Mouse (Mus musculus) CD4-positive helper T cell, adult 2 months (primary cell): ENCODE data around the gene Olfr279.
"Not testable (repeated sequence)": the region's sequence is repeated elsewhere in the genome, so short reads cannot be mapped to it uniquely, and the experiment has no call there.

Source experiments
- DNase-seq: peaks from one replicate; pipeline ENCODE4 v3.0.0-alpha.2; 2012; ENCODE audit warnings: low read depth, missing footprints, low spot score

Olfr279 gene

GRCm38 (mm10) chr15:98511386-98511928, 19.3 kb downstream of the Olfr279 start:
- DNase-seq: peak; percentile 55

GRCm38 (mm10) chr15:98512232-98512631, 20.0 kb downstream of the Olfr279 start:
- DNase-seq: no peak

- DNase-seq: no peak
These were observed 20.7 kb downstream of the Olfr279 start for GRCm38 (mm10) chr15:98512799-98513321.

- DNase-seq: not testable (repeated sequence)
These were observed 21.5 kb downstream of the Olfr279 start for GRCm38 (mm10) chr15:98513676-98514075.

- DNase-seq: peak; percentile 80
These were observed 21.9 kb downstream of the Olfr279 start for GRCm38 (mm10) chr15:98514146-98514545.

GRCm38 (mm10) chr15:98514845-98515244, 22.6 kb downstream of the Olfr279 start:
- DNase-seq: not testable (repeated sequence)

GRCm38 (mm10) chr15:98517380-98518355, 25.5 kb downstream of the Olfr279 start:
- peak; percentile 63 for DNase-seq

- no peak for DNase-seq
These were observed 29.0 kb downstream of the Olfr279 start for GRCm38 (mm10) chr15:98521245-98521644.

- no peak for DNase-seq
These were observed 33.9 kb downstream of the Olfr279 start for GRCm38 (mm10) chr15:98526057-98526456.

- DNase-seq: no peak
These were observed 35.0 kb downstream of the Olfr279 start for GRCm38 (mm10) chr15:98527056-98527771.

GRCm38 (mm10) chr15:98528066-98528563, 35.9 kb downstream of the Olfr279 start:
- no peak for DNase-seq

- no peak for DNase-seq
These were observed 40.1 kb downstream of the Olfr279 start for GRCm38 (mm10) chr15:98532281-98532680.

- DNase-seq: peak; percentile 40
These were observed 40.9 kb downstream of the Olfr279 start for GRCm38 (mm10) chr15:98533035-98533531.

- DNase-seq: peak; percentile 99
These were observed 41.9 kb downstream of the Olfr279 start, which contains the start of gene Kansl2 for GRCm38 (mm10) chr15:98533881-98534627. TSS of gene Kansl2 (minus strand) at chr15:98534264.

- DNase-seq: no peak
These were observed 43.7 kb downstream of the Olfr279 start for GRCm38 (mm10) chr15:98535921-98536320.

GRCm38 (mm10) chr15:98536828-98537510, 44.8 kb downstream of the Olfr279 start:
- no peak for DNase-seq

- DNase-seq: no peak
These were observed 45.7 kb downstream of the Olfr279 start for GRCm38 (mm10) chr15:98537923-98538322.

GRCm38 (mm10) chr15:98541064-98541463, 48.9 kb downstream of the Olfr279 start:
- DNase-seq: peak; percentile 32

- no peak for DNase-seq
These were observed 51.1 kb downstream of the Olfr279 start for GRCm38 (mm10) chr15:98543341-98543740.

GRCm38 (mm10) chr15:98545151-98545550, 52.9 kb downstream of the Olfr279 start:
- DNase-seq: no peak
